Mouse (Mus musculus) spleen, postnatal 10 days (tissue): ENCODE measurements around the gene Gjb6.

ENCODE experiments used
- DNase-seq, 2 experiments: peaks; one replicate each; pipeline ENCODE4 v3.0.0; 2021 to 2022; ENCODE audit warnings: low spot score in 2 of 2

The Gjb6 gene

DNA sequence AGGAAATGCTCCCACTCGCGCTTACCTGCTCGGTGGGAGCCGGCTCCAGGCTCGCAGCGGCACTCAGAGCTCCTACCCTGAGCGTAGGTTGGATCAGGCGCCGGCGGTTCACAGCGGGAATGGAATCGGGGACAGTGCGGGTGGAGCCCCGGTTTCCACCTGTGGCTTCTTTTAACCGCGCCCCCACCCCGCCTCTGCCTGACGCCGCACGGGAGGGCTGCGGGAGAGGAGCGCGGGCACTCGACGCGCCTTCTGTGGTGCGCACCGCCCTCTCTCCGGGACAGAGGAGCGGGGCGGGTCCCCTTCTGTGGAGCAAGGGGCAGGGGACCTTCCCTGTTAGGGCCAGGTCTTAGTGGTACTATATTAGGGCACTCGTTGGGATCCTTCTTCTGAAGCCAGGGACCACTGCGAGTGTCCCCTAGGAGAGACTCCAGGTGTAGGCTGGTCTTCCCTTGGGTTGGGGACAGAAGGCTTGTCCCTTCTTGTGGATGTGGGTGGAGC lies at the start of gene Gjb6:
Gene Gjb6, minus strand, starts transcription at position 451 of the 501 bp plus-strand sequence.
- DNase-seq = no peak

DNA sequence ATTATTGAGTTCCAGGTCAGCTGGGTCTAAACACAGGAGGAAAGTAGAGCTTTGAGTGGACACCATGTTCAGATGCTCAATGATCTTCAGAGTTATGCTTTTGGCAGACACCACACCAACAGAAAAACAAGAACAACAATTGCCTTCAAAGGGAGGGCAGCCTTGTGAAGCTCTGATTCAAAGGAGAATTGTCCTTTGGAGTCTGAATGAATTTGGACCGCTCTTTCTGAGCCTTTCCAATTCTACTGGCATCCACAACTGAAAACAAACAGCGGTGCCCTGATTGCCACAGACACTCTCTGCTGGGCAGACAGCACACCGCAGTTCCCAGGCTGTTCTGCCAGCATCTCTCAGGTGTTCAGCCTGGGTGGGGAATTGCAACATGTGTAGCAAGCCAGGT lies 32.1 kb upstream of the Gjb6 start:
- DNase-seq = no peak

DNA sequence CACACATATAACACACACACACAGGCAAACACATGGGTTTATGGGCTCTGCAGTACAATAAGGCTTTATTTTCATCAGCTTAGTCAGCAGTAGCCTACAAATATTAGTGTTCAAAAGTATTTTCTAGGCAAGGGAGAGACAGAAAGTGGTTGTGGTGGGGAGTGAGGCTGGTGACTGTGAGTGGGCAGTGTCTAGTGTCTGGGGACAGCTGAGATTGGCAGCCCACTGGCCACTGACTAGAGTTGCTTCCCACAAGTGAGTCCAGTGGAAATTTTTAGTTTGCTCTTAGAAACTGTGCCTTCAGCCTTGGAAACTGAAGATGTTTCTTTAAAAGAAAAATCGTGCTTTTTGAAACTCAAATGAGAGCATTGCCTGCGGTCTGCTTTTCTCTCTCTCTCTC lies 28.4 kb upstream of the Gjb6 start:
- DNase-seq = no peak

DNA sequence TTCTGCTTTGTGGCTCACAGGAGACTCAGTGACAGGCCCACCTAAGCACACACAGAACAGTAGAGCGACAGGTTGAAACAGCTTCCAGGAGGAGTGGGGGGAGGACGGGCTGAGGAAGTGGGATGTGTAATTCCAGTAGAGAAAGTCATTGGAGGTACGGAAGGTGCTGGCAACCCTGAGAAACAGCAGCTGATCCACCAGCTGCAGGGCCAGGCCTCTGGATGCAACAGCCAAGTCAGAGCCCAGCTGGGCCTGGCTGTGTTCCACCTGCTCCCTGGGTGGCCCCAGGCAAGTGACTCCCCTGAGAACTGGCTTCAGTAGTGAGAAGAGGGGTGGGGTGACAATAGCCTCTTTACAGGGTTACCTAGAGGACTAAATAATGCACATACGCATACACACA lies 27.8 kb upstream of the Gjb6 start:
- no peak for DNase-seq

DNA sequence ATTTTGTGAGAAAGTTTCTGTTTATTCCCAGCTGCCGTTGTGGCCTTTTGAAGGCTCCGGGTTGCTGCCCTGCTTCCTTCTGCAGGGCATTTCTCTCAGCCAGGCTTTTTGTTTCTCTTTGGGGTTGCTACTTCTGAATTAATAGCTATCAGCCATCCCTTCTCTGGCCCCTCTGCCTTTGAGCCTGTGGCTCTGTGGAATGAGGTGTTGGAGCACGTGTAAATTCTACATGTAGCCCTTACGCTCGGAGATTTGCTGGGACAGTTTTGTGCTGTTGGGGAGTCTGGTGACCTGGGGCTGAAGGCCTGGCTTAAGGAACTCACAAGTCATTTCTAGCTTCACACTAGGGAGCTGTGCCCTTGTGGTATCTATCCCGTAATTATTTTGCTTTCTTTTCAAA lies 21.5 kb upstream of the Gjb6 start:
- no peak for DNase-seq

DNA sequence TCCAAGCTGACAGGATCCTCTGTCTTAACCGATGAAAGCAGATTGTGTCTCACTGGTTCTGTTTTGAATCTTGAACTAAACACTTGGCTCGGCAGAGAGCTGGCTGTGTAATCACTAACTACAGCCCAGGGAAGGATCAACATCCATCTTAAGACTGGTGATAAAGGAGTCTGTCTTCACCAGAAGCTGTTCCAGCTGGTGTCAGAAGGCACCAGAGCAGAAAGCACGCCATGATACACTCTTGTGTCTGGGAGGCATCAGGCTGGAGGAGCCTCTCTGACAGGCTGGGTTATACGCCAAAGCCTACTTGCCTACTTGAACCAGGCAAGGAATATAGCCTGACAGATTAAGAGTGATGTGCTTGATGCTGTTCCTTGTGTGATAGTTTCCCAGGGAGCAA lies 12.3 kb upstream of the Gjb6 start:
- no peak for DNase-seq

DNA sequence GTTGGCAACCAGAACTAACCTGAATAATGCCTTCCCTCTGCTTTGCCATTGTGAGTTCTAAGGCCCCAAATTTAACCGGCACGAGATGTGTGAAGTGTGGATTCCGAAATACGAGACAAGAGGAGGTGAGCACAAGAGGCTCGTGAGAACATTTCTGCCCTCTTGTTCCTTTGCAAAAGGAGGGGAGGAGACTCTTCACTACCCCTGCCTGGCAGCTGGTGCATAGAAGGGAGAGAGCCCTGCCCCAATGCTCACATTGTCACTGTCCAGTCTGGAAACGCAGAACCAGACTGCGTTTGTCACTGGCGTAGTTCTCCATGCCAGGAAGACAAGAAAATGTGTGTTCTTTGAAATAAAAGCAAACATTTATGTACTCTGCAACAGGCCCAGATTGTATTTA lies 1.9 kb upstream of the Gjb6 start:
- DNase-seq = no peak

DNA sequence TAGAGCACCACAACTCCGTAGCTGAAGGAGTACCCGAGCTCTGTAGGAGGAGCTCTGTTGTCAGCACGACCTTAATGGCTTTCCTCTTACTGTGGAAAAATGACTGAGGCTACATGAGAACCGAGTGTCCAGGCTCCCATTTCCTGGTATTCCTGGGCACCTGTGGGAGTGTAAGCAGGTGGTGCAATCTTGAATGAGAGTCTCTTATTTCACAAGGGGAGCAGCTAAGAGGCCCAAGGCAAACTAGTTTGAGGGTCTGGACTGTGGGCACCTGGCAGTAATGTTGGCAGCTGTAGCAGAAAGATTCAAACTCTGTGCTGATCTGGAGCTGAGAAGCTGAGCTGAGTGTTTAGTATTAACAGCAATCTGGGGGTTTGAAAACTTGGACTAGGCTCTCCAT lies 6.0 kb downstream of the Gjb6 start:
- DNase-seq = no peak

DNA sequence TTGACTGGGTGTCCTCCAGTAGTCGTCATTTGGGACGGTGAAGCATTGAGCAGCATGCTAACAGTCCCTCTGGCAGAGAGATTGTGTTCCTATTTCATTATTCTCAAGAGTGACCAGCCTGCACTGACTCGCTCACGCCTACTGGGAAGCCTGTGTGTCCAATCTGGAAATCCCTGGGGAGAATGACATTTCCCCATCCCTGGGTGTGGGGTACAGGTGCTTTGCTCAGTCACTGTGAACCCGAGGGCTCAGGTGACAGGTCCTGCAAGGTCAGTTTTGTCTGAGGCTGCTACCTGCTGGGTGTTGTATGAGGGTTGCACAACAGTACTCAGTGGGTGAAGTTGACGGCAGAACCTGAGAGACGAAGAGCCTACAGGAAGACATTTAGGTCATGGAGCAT lies 11.1 kb downstream of the Gjb6 start:
- DNase-seq = no peak

DNA sequence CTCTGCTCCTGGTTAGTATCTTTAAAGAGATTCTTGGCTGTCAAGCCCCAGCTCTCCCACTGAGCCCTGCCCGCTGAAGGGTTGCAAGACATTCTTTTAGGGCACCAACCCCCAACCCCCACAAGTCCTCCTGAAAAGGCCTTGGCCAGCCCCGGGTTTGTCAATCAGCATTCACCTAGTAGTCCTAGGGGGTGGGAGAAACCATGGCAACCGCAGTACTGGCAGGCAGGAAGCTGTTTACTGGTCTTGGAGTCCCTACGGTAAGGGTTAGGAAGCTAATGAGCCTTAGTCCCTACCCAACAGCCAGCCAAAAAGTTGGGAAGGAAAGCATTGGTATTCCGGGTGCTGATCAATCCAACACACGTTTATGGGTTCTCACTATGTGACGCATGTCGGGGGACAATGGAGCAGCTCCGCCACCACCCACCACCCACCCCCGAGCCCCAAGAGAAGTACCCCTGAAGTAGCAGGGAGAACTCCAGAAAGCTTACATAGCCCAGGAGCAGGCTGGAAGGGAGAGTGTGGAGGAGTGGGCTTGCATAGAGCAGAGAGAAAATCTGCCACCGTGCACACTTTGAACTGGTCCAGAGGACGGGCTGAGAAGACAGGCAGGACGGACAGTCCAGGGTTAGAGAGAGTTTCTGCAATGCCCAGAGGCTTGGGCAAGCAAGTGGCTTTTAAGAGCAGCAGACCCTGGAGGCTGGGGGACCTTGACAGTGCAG lies 17.4 kb downstream of the Gjb6 start, which contains the start of gene Gm4491:
Gene Gm4491, minus strand, starts transcription at position 61 of the 722 bp plus-strand sequence.
- DNase-seq = no peak

DNA sequence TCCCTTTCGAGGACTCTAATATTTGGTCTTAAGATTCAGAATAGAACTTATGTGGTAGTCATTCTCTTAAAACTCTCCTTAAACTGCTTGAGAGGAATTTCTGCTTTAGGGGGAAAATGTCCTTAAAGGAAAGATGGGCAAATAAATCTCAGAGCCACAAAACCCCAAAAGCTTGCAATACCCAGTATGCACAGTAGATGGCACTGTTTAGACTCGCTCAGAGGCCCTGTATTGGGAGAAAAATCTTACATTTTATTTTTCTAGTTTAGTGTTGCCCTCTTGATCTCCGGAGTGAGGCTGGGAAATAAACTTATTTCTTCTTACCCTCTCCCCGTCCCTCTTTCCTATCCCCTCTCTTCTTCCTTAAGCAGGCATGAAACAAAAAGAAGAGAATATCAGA lies 24.2 kb downstream of the Gjb6 start:
- DNase-seq = peak in 1 of 2 experiments; percentile 39

DNA sequence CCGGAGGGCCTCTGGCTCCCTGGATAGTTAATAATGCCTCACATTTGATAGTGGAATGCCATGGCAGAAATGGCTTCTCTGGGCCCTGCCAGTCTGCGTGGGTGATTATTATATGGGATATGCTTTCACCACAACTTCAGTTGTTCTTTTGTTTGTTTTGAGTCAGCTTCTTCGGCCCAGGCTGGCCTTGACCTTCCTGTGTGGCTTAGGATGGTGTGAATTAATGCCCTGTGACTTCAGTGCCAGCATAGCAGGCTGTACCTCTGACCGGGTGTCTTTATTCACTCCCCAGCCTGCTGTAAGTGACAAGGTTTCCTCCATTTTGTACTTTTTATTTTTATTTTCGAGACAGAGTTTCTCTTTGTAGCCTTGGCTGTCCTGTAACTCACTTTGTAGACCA lies 25.5 kb downstream of the Gjb6 start:
- no peak for DNase-seq

DNA sequence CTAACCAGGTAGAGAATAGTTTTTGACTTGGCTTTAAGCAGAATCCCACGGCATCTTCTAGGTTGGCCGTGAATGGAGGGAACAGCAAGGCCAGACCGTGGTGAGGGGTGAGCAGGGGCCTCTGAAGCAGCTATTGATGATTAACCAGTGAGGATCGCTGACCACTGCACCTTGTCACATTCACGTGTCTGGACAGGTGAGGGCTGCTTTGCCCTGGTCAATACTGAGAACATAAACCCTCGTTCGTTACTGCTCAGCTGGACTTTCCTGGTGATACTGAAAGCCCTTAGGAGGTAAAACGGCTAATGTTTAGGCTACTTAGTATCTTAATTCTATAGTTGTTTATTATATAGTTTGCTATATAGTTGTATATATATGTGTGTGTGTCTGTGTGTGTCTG lies 26.3 kb downstream of the Gjb6 start:
- no peak for DNase-seq

DNA sequence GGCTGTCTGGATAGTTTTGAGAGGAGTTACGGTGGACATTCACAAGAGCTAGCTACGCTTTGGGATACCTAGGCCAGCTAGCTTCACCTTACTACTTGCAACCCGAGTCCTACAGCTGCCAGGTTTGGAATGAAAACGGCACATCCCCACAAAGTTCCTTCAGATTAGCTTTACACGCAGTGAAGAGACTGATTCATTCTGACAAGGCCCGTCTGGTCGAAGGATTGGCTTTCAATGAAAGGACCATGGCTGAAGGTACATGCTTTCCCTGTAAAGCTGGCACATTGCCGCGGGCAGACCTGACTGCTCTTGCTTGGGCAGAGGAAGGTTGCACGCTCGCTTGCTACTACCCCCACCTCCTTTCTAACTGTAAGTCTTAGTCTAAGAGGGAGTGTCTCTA lies 27.7 kb downstream of the Gjb6 start:
- no peak for DNase-seq

DNA sequence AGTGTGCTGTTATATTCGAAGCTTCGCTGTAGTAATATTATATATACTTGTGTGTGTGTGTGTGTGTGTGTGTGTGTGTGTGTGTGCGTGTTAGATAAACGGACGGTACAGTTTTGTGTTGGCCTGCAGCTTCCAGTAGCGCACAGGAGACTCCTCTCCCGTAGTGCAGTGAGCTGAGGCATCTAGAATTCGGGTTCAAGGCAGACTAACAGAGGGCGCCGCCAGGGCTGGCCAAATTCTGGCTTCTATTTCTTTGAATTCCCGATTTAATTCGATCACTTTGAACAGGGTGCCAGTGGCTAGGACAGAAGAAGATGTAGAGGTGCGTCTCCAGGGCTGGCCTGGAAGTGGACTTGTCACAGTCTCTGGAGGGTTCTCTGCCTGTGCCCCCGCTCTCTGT lies 28.3 kb downstream of the Gjb6 start:
- no peak for DNase-seq

DNA sequence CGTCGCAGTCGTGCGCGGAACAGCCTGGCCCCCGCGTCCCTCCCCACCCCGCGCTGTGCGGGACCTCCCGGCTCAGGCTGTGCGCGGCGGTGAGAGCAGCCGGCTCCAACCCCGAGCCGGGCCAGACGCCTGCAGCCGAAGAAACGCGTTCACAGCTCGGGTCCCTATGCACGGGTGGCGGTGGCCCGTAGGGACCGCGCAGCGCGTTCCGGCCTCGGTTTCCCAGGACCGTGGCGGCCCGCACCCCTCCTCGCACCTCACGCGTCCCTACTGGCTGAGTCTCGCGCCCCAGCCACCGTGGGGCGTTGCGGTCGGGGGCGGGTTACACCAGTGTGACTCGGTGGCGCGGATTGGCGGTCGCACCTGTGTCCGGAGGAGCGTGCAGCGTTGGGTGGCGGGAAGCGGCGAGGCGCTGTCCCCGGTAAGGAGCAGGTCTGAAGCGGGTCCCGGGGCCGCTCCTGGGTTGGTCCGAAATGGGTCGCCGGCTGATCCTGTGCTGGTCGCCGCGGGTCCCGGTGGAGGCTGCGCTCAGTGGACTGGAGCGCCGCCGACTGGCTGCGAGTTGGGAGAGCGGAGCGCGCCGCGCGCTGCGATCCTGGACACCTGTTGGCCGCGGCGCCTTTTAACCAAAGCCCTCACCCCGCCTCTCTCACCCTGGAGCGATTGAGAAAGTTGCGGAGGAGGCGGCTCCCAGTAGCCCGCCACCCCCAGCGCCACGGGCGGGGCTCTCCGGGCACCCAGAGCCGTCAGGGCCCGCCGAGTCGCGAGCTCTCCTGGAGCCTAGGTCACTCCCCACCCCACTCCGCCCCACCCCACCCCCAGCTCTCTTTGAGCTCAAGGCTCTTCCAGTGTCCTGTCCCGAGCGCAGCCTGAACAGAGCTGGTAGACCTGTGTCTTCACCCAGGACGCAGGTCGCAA lies 29.0 kb downstream of the Gjb6 start, which contains the start of gene Gjb2:
Gene Gjb2, minus strand, starts transcription at position 597 of the 918 bp plus-strand sequence.
- DNase-seq = peak; percentile 10 to 20

DNA sequence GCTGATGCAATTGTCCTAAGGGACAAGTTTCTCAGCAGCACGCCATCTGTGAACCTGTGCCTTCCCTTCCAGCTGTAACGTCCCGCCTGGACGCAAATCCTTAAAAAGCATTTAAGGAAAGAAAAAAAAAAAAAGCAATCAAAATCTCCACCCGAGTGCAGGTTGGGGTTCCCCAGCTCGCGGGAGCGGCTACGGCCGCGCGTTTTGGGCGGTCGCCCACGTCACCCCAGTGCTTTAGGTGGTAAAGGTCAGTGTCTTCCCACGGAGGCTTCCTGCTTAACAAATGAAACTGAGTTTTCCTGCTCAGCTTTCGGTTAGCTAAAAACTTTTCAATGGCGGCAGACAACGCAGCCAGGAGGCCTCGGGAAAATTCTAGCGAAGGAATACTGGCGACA lies 29.7 kb downstream of the Gjb6 start:
- DNase-seq = no peak

DNA sequence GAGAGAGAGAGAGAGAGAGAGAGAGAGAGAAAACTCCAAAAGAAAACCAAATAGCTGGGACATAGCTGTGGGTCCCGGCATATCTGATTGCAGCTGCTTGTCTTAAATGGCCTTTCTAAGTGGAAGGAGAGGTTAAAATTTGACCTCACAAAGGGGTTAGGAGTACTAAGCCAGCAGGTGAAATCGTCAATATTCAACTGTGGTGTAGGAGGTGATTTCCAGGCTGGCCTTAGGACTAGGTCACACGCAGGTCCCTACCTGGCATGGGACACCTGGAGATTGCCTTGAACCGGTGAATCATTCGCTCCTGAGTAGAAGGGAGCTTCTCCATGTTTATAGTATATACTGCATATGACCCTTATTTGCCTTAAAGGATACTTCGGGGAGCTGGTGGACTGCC lies 30.3 kb downstream of the Gjb6 start:
- no peak for DNase-seq

DNA sequence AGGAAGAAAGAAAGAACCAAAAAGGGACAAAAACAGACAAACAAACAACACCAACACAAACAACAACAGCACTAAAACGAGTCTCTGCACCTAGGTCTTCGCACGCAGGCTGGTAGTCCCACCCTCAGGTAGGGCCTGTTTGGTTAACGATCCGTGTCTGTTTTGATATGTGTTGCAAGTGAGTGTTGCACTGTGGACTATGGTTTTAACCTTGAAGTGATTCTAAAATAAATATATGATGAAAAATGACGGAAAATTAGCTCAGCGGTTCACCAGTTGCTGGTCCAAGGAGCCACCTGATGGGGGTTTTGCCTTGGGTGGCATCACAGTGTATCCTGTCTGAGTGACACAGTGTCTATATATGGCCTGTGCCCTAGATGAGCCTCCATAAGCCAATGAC lies 31.8 kb downstream of the Gjb6 start:
- no peak for DNase-seq

DNA sequence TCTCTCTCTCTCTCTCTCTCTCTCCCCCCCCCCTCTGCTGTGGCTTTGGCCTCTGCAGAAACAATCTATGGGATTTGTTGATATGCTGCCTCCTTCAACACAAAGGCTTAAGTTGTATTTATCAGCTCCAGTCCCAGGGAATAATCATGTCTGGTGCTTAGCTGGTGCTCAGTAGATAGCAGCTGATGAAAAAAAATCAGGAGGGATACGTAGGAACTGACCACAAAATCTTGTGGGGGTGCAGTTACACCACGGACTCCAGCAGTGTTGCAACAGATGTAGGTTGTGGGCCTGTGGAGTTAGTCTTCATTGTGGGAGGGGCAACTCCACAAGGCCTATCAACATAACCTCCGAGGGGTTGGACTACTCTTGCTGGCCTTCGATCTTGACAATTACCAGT lies 37.6 kb downstream of the Gjb6 start:
- no peak for DNase-seq

DNA sequence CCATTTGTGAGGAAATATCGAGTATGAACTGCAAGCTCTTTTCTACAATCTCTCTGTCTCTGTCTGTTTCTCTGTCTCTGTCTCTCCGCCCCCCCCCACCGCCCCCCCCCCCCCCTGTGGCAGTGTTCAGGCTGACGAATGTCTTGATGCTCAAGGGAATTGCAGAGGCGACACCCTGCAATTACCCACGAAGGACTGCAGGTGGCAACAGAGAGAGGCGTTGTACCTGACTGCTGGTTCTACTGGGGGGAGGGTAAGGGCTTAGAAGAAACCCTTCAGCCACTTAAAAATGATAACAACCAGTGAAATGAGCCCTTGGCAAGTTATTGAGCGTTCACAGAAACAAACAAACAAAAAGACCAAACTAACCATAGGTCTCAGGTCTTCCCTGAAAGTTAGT lies 40.4 kb downstream of the Gjb6 start:
- peak in 1 of 2 experiments; percentile 48 for DNase-seq

DNA sequence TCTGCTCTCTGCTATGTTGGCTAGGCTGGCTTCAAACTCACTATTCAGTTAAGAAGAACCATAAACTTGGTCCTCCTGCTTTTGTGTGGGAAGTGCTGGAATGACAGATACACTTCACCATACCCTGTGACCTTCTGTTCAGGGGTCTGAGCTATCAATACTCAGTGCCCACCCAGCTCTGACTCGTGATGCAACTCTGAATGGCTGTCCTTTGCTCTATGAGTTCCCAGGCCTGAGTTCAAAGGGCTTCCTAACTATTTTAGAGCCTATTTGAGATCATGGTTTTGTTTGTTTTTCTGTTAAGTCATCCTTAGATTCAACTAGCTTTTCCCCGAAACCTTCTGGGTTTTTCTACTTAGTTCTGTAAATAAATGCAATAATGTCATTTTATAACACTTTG lies 43.4 kb downstream of the Gjb6 start:
- DNase-seq = no peak

DNA sequence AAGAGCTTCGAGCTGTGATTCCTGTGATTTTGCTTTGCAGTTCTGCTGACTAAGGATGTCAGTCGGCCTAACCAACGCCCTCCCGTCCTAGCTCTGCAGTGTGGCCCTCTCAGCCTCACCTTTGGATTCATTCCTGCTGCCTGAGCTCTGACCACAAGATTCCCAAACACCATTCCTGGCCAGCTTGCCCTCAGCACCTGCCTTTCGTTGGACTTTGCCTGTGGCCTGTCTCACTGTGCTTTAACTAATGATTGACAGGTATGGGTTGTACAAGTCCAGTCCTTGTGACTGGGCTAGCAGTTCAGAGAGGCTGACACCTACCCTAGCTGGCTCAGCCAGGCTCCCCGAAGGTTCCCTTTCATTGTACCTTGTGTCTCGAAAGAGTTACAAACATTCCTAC lies 44.3 kb downstream of the Gjb6 start:
- no peak for DNase-seq
